Mouse (Mus musculus): ENCODE data around the gene Mrap2.
"Not testable (repeated sequence)": the region's sequence is repeated elsewhere in the genome, so short reads cannot be mapped to it uniquely, and the experiment has no call there.

The Mrap2 gene

GRCm38 (mm10) chr9:87144106-87144505 lies at the start of gene Mrap2:
Gene Mrap2, plus strand, starts transcription at chr9:87144306.
- in situ Hi-C loops (cut with MboI; ENCODE audit: low sequenced_read_pairs): no loop called here

GRCm38 (mm10) chr9:87097989-87098388 lies 46.1 kb upstream of the Mrap2 start:
- in situ Hi-C loops (cut with MboI; ENCODE audit: low sequenced_read_pairs): no loop called here

GRCm38 (mm10) chr9:87115019-87115418 lies 29.1 kb upstream of the Mrap2 start:
- in situ Hi-C loops (cut with MboI; ENCODE audit: low sequenced_read_pairs): no loop called here

- in situ Hi-C loops (cut with MboI; ENCODE audit: low sequenced_read_pairs): no loop called here
Observed at GRCm38 (mm10) chr9:87115456-87115931, 28.6 kb upstream of the Mrap2 start.

GRCm38 (mm10) chr9:87115978-87116377 lies 28.1 kb upstream of the Mrap2 start:
- in situ Hi-C loops (cut with MboI; ENCODE audit: low sequenced_read_pairs): no loop called here

- in situ Hi-C loops (cut with MboI; ENCODE audit: low sequenced_read_pairs): no loop called here
Observed at GRCm38 (mm10) chr9:87118996-87119395, 25.1 kb upstream of the Mrap2 start.

GRCm38 (mm10) chr9:87121956-87122493 lies 22.1 kb upstream of the Mrap2 start:
- in situ Hi-C loops (cut with MboI; ENCODE audit: low sequenced_read_pairs): no loop called here

- in situ Hi-C loops (cut with MboI; ENCODE audit: low sequenced_read_pairs): not testable (repeated sequence)
Observed at GRCm38 (mm10) chr9:87127046-87127445, 17.1 kb upstream of the Mrap2 start.

- in situ Hi-C loops (cut with MboI; ENCODE audit: low sequenced_read_pairs): no loop called here
Observed at GRCm38 (mm10) chr9:87135765-87136558, 8.1 kb upstream of the Mrap2 start.

- in situ Hi-C loops (cut with MboI; ENCODE audit: low sequenced_read_pairs): no loop called here
Observed at GRCm38 (mm10) chr9:87143076-87143475, 1.0 kb upstream of the Mrap2 start.

- in situ Hi-C loops (cut with MboI; ENCODE audit: low sequenced_read_pairs): no loop called here
Observed at GRCm38 (mm10) chr9:87144532-87144931, 426 bp downstream of the Mrap2 start.

GRCm38 (mm10) chr9:87145180-87145579 lies 1.1 kb downstream of the Mrap2 start:
- in situ Hi-C loops (cut with MboI; ENCODE audit: low sequenced_read_pairs): no loop called here

GRCm38 (mm10) chr9:87145671-87146070 lies 1.6 kb downstream of the Mrap2 start:
- in situ Hi-C loops (cut with MboI; ENCODE audit: low sequenced_read_pairs): no loop called here

GRCm38 (mm10) chr9:87146400-87146799 lies 2.3 kb downstream of the Mrap2 start:
- in situ Hi-C loops (cut with MboI; ENCODE audit: low sequenced_read_pairs): no loop called here

GRCm38 (mm10) chr9:87147927-87148326 lies 3.8 kb downstream of the Mrap2 start:
- in situ Hi-C loops (cut with MboI; ENCODE audit: low sequenced_read_pairs): no loop called here

- in situ Hi-C loops (cut with MboI; ENCODE audit: low sequenced_read_pairs): no loop called here
Observed at GRCm38 (mm10) chr9:87152641-87153325, 8.7 kb downstream of the Mrap2 start.

GRCm38 (mm10) chr9:87162559-87162958 lies 18.5 kb downstream of the Mrap2 start:
- in situ Hi-C loops (cut with MboI; ENCODE audit: low sequenced_read_pairs): no loop called here

- in situ Hi-C loops (cut with MboI; ENCODE audit: low sequenced_read_pairs): no loop called here
Observed at GRCm38 (mm10) chr9:87167001-87167830, 23.1 kb downstream of the Mrap2 start.

- in situ Hi-C loops (cut with MboI; ENCODE audit: low sequenced_read_pairs): no loop called here
Observed at GRCm38 (mm10) chr9:87168051-87168450, 23.9 kb downstream of the Mrap2 start.

- in situ Hi-C loops (cut with MboI; ENCODE audit: low sequenced_read_pairs): no loop called here
Observed at GRCm38 (mm10) chr9:87169144-87169543, 25.0 kb downstream of the Mrap2 start.

- in situ Hi-C loops (cut with MboI; ENCODE audit: low sequenced_read_pairs): no loop called here
Observed at GRCm38 (mm10) chr9:87170891-87171290, 26.8 kb downstream of the Mrap2 start.

All from CH12F3 (cell line).